Mouse (Mus musculus): ENCODE measurements around the gene Eif3a.

- TF ChIP-seq GATA1 (IDR thresholded peaks at IDR 0.05; ENCODE audit: borderline replicate concordance, low read length), result no peak
- TF ChIP-seq FLI1 (IDR thresholded peaks at IDR 0.05; ENCODE audit: low read length), result no peak
Observed at GRCm38 (mm10) chr19:60818677-60819076, 28.2 kb upstream of the Eif3a start.
